7 mouse cellular contexts compared by ENCODE assay signal in genomic region chr3:128001924-128002501, GRCm38 (mm10).
DNase-seq lines count a peak whose midpoint lies in the region; ATAC-seq and TF ChIP-seq lines count a peak whose summit lies in the region.

No protein-coding gene starts in this region.

- no peaks in the 10 kb centered on the region for H3K4me1 ChIP-seq in liver, embryonic 12.5 days
- no peaks in the 10 kb centered on the region for H3K4me1 ChIP-seq in forebrain, embryonic 14.5 days (ENCODE audit: control insufficient read depth, insufficient read depth, low read length)
- H3K4me1 ChIP-seq in kidney, postnatal 0 days (replicated peaks; ENCODE audit: insufficient read depth, low read length), result no peaks in the 10 kb centered on the region

- no peak for ATAC-seq in liver, embryonic 12.5 days
- peak; percentile 74; the same call in 1 of the 2 replicates for ATAC-seq in forebrain, embryonic 14.5 days
- ATAC-seq in kidney, postnatal 0 days (replicated peaks; ENCODE audit: low FRiP score, low read depth), result peak; percentile 59; the same call in 1 of the 2 replicates

- TF ChIP-seq CTCF in kidney, postnatal 0 days (IDR thresholded peaks at IDR 0.05; ENCODE audit: low read depth), result peak; percentile 94

- H3K9me3 ChIP-seq in liver, embryonic 12.5 days (replicated peaks), result no peaks in the 10 kb centered on the region
- no peaks in the 10 kb centered on the region for H3K9me3 ChIP-seq in forebrain, embryonic 14.5 days (replicated peaks; ENCODE audit: control insufficient read depth, low read length)
- H3K9me3 ChIP-seq in kidney, postnatal 0 days (replicated peaks; ENCODE audit: low read length), result no peaks in the 10 kb centered on the region

- H3K27ac ChIP-seq in liver, embryonic 12.5 days, result no peak overlapping the region
- no peak overlapping the region for H3K27ac ChIP-seq in forebrain, embryonic 14.5 days (ENCODE audit: low read depth, low read length)
- H3K27ac ChIP-seq in kidney, postnatal 0 days, result no peak overlapping the region

- no peaks in the 10 kb centered on the region for H3K27me3 ChIP-seq in liver, embryonic 12.5 days (replicated peaks)
- H3K27me3 ChIP-seq in forebrain, embryonic 14.5 days (replicated peaks; ENCODE audit: control insufficient read depth, insufficient read depth, low read length), result no peaks in the 10 kb centered on the region
- H3K27me3 ChIP-seq in kidney, postnatal 0 days (ENCODE audit: insufficient read depth, low read length), result no peaks in the 10 kb centered on the region

- H3K4me2 ChIP-seq in liver, embryonic 12.5 days, result no peak overlapping the region
- no peak overlapping the region for H3K4me2 ChIP-seq in forebrain, embryonic 14.5 days (ENCODE audit: low read length)
- no peak overlapping the region for H3K4me2 ChIP-seq in kidney, postnatal 0 days (ENCODE audit: low read length)

- no peak overlapping the region for H3K9ac ChIP-seq in liver, embryonic 12.5 days
- H3K9ac ChIP-seq in forebrain, embryonic 14.5 days (ENCODE audit: low read length), result no peak overlapping the region
- no peak overlapping the region for H3K9ac ChIP-seq in kidney, postnatal 0 days (ENCODE audit: low read depth, low read length)

- H3K36me3 ChIP-seq in liver, embryonic 12.5 days, result no peaks in the 10 kb centered on the region
- H3K36me3 ChIP-seq in forebrain, embryonic 14.5 days (ENCODE audit: control insufficient read depth, insufficient read depth, low read length), result no peaks in the 10 kb centered on the region
- no peaks in the 10 kb centered on the region for H3K36me3 ChIP-seq in kidney, postnatal 0 days (ENCODE audit: insufficient read depth, low read length)

- DNase-seq in liver, result peak; percentile 15
- peak; percentile 42 for DNase-seq in adrenal gland, postnatal 14 days
- peak; percentile 72 for DNase-seq in forebrain, embryonic 14.5 days (ENCODE audit: low spot score)
- peak; percentile 77 for DNase-seq in kidney, postnatal 0 days (ENCODE audit: low spot score)
- peak; percentile 54 for DNase-seq in lung, postnatal 10 days
- DNase-seq in right cerebral cortex, postnatal 14 days, result peak; percentile 41

- WGBS in liver, embryonic 12.5 days (ENCODE audit: insufficient replicate concordance), result 69% methylated on average over 6 of the region's 6 CpGs
- WGBS in forebrain, embryonic 14.5 days, result 74% methylated on average over 6 of the region's 6 CpGs
- 53% methylated on average over 6 of the region's 6 CpGs for WGBS in kidney, postnatal 0 days

- no peak overlapping the region for H3K4me3 ChIP-seq in liver, embryonic 12.5 days
- H3K4me3 ChIP-seq in forebrain, embryonic 14.5 days (ENCODE audit: low read depth, low read length), result no peak overlapping the region
- no peak overlapping the region for H3K4me3 ChIP-seq in kidney, postnatal 0 days (replicated peaks; ENCODE audit: low read depth, low read length)

Comparison
In these comparisons a context has a peak if more than half of its experiments do, and no peak if none do; other contexts are left out.
1. DNase-seq: peak in every context shown above with its lines; median percentile 77 in kidney, postnatal 0 days; 72 in forebrain, embryonic 14.5 days; 54 in lung, postnatal 10 days; 42 in adrenal gland, postnatal 14 days; 41 in right cerebral cortex, postnatal 14 days; 15 in liver.